Mouse (Mus musculus) embryonic fibroblast, embryonic 13.5 days (primary cell): ENCODE results near the gene Frem2.

Experiments used
- CTCF ChIP-seq: IDR thresholded peaks from 2 replicates; pipeline ENCODE4 v1.5.1; 2011; ENCODE audit warnings: mild to moderate bottlenecking, control low read depth, low read length, moderate library complexity, borderline replicate concordance; ENCODE audit not compliant: insufficient read depth
- POLR2A ChIP-seq: IDR thresholded peaks from 2 replicates; pipeline ENCODE4 v1.6.1; 2011; ENCODE audit warnings: low read depth, mild to moderate bottlenecking, control low read depth, low read length, moderate library complexity

DNA sequence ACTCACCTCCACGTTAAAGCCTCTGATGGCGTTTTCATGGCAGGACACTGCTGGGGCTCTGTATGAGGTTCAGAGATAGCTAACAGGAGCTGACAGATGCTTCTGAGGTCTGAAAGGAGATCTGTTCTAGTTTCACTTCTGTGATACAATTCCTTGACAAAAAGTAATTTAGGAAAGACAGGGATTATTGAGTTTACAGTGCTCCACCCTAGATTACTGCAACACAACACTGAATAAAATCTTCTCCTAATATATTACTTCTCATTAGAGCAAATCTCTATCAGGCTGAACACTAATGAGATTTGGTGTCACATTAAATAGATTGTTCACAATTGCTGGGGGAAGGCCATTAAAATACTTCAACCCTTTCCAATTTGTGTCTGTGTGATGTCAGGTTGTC lies 23.7 kb upstream of the Frem2 start:
- TF ChIP-seq CTCF (no peak), POLR2A (no peak)
